12 mouse cellular contexts compared by ENCODE assay signal in genomic region chr11:87920966-87921365, GRCm38 (mm10). TPM values are rescaled to one million over a fixed set of nuclear protein-coding genes. Genes with fewer than 3 reads are reported as not detected.
A peak's percentile ranks its signal among the peaks of the same experiment; 100 is the strongest.
DNase-seq lines count a peak whose midpoint lies in the region; ATAC-seq and TF ChIP-seq lines count a peak whose summit lies in the region.
"Had no signal": no experiment of that assay in that cellular context is flagged by ENCODE, and none has a peak within 500 bp of the region (broad histone marks: within the 10 kb centered on the region; RNA-seq: fewer than 3 reads in every experiment).

Olfr464 (minus strand) TSS chr11:87920967.

- no peaks in the 10 kb centered on the region for H3K9me3 ChIP-seq in liver, embryonic 12.5 days (replicated peaks)
- H3K9me3 ChIP-seq: liver, embryonic 15.5 days had no signal

- no peak within 1 kb of the TSS for H3K4me2 ChIP-seq in liver, embryonic 12.5 days
- no peak within 1 kb of the TSS for H3K4me2 ChIP-seq in myocyte (ENCODE audit: low read depth)
- H3K4me2 ChIP-seq: liver, embryonic 15.5 days had no signal

- H3K36me3 ChIP-seq in liver, embryonic 12.5 days, result no peaks in the 10 kb centered on the region
- no peaks in the 10 kb centered on the region for H3K36me3 ChIP-seq in myocyte (ENCODE audit: control insufficient read depth, insufficient read depth)
- H3K36me3 ChIP-seq: liver, embryonic 15.5 days had no signal

- H3K9ac ChIP-seq in liver, embryonic 12.5 days, result no peak within 1 kb of the TSS
- H3K9ac ChIP-seq: liver, embryonic 15.5 days had no signal

- no peaks in the 10 kb centered on the region for H3K27me3 ChIP-seq in liver, embryonic 12.5 days (replicated peaks)
- peaks cover 4% of the 10 kb centered on the region for H3K27me3 ChIP-seq in myocyte (ENCODE audit: control insufficient read depth, insufficient read depth, insufficient read length)
- H3K27me3 ChIP-seq: liver, embryonic 15.5 days had no signal

- no peak within 1 kb of the TSS for H3ac ChIP-seq in myocyte (ENCODE audit: control insufficient read depth, insufficient read length)

- no peak for TF ChIP-seq POLR2A in myocyte (IDR thresholded peaks at IDR 0.05; ENCODE audit: insufficient read length, low read depth)

- ATAC-seq in CD4-positive, CD25-positive, alpha-beta regulatory T cell, adult 4 months, result no peak
- no peak for ATAC-seq in liver, embryonic 12.5 days
- no peak for ATAC-seq in megakaryocyte-erythroid progenitor cell, adult 5-6 weeks (replicated peaks; ENCODE audit: low FRiP score, low TSS enrichment, poor library complexity, severe bottlenecking)

- H3K79me2 ChIP-seq in myocyte (ENCODE audit: control insufficient read depth, insufficient read depth), result no peaks in the 10 kb centered on the region

- H3K27ac ChIP-seq in liver, embryonic 12.5 days, result no peak within 1 kb of the TSS
- H3K27ac ChIP-seq: liver, embryonic 15.5 days had no signal

- DNase-seq in CD4-positive, CD25-positive, alpha-beta regulatory T cell, adult 2 months (ENCODE audit: low read depth, low spot score), result peak; percentile 29
- DNase-seq in liver, result peak; percentile 67
- DNase-seq in c-Kit-positive CD71-positive TER-119-negative erythroid progenitor cells, embryonic 14.5 days (ENCODE audit: low read depth), result peak; percentile 47
- DNase-seq in cerebellum, adult 9-11 months, result no peak

- no peaks in the 10 kb centered on the region for H3K4me1 ChIP-seq in liver, embryonic 12.5 days
- H3K4me1 ChIP-seq: liver, embryonic 15.5 days had no signal

- H3K4me3 ChIP-seq in liver, embryonic 12.5 days, result no peak within 1 kb of the TSS
- H3K4me3 ChIP-seq in myocyte, result no peak within 1 kb of the TSS
- H3K4me3 ChIP-seq: liver, embryonic 15.5 days had no signal

- 29% methylated on average over 5 of the region's 5 CpGs for WGBS in liver, embryonic 12.5 days (ENCODE audit: insufficient replicate concordance)

TF ChIP-seq in myocyte, 11 proteins besides CTCF, POLR2A, EP300 and RAD21:
- TF ChIP-seq REST (IDR thresholded peaks at IDR 0.05; ENCODE audit: insufficient read depth, insufficient read length), result peak; percentile 88
- no peak for TF ChIP-seq POLR2AphosphoS2 (IDR thresholded peaks at IDR 0.05; ENCODE audit: insufficient read length, low read depth)

RNA-seq across cellular contexts. Expression of gene Olfr464, which starts in this region (rescaled TPM):
- not detected for polyA plus RNA-seq in CD4-positive, CD25-positive, alpha-beta regulatory T cell, adult 4 months (2017; shearing (Covaris generic))
- polyA plus RNA-seq in liver, embryonic 12.5 days (2016; fragmentation: Nextera tagmentation; extraction: Ambion mirVana), result not detected in 2 replicates
- polyA plus RNA-seq in myocyte (2012; fragmentation: generic; extraction: Trizol), result not detected
- not detected in 2 replicates for total RNA-seq in megakaryocyte-erythroid progenitor cell, adult 5-6 weeks (2014; fragmentation: Nextera tagmentation)
- not detected in 2 replicates for total RNA-seq in megakaryocyte-erythroid progenitor cell, adult 5-6 weeks (2017)
- total RNA-seq: common myeloid progenitor, adult 5-6 weeks had no signal
- polyA plus RNA-seq: heart, embryonic 14.5 days; liver, embryonic 15.5 days; small intestine, adult 2 months had no signal
